Mouse (Mus musculus) hindbrain, embryonic 15.5 days (tissue): ENCODE results near the gene Ggnbp2. TPM values are rescaled to one million over a fixed set of nuclear protein-coding genes. Genes with fewer than 3 reads are reported as not detected.
"Not testable (repeated sequence)": the region's sequence is repeated elsewhere in the genome, so short reads cannot be mapped to it uniquely, and the experiment has no call there.

ENCODE experiments used
- ATAC-seq: fragments of 200-750 bp; cut with Nextera tagmentation; 2 replicates; pipeline ENCODE4 v1.8.0; 2017; ENCODE audit warnings: low read depth, moderate number of reproducible peaks, moderate TSS enrichment; ENCODE audit not compliant: low FRiP score
- H3K27ac ChIP-seq: fragments of 300-500 bp; sonication (generic); replicated peaks from 2 replicates; pipeline ENCODE4 v1.5.1; 2015; ENCODE audit warnings: mild to moderate bottlenecking, inconsistent platforms
- H3K27me3 ChIP-seq: fragments of 300-500 bp; sonication (generic); 2 replicates; pipeline ENCODE4 v1.6.1; 2015; ENCODE audit warnings: control low read depth, inconsistent platforms
- H3K36me3 ChIP-seq: fragments of 300-500 bp; sonication (generic); 2 replicates; pipeline ENCODE4 v1.6.1; 2015; ENCODE audit warnings: control low read depth, inconsistent platforms
- H3K4me1 ChIP-seq: fragments of 300-500 bp; sonication (generic); replicated peaks from 2 replicates; pipeline ENCODE4 v1.6.1; 2015; ENCODE audit warnings: control low read depth, inconsistent platforms
- H3K4me2 ChIP-seq: fragments of 300-500 bp; sonication (generic); 2 replicates; pipeline ENCODE4 v1.6.1; 2015; ENCODE audit warnings: moderate library complexity, mild to moderate bottlenecking, inconsistent platforms
- H3K4me3 ChIP-seq: fragments of 300-500 bp; sonication (generic); 2 replicates; pipeline ENCODE4 v1.5.1; 2015; ENCODE audit warnings: mild to moderate bottlenecking, inconsistent platforms
- H3K9ac ChIP-seq: fragments of 300-500 bp; sonication (generic); 2 replicates; pipeline ENCODE4 v1.6.1; 2015; ENCODE audit warnings: inconsistent platforms
- H3K9me3 ChIP-seq: fragments of 300-500 bp; sonication (generic); 2 replicates; pipeline ENCODE4 v1.6.1; 2016; ENCODE audit warnings: control low read depth, inconsistent platforms
- WGBS: fragments of 180-500 bp; shearing (Covaris S2); methylation state at CpG from one replicate; pipeline ENCODE4 v1.1.7; 2015; 5-methylcytosine and 5-hydroxymethylcytosine counted together
- polyA plus RNA-seq: library from polyadenylated mRNA; unstranded; fragments of >200 nt; fragmentation: Nextera tagmentation; extraction: Ambion mirVana; gene quantifications from 2 replicates; pipeline ENCODE4 v1.2.1, GENCODE M21; 2015

The Ggnbp2 gene
- polyA plus RNA-seq, 1 experiment from 2014 or later: 72.9 TPM

DNA sequence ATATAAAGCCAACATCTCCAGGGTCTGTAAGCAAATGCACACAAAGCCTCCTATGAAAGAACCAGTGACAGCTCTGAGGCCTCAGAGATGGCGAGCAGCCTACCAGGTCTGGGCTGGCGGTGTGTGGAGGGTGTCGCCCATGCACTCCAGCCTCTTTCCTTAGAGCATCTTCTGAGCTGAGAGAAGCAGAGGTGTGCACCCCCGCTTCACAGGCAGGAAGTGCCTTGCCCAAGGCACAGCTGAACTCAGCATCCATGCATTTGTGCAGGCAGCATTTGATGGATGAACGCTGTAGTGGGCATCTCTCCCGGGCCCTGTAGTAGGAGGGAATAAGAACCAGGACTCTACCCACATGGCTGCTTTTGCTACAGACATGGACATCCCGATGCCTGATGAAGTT lies 21.1 kb upstream of the Ggnbp2 start:
- Histone ChIP-seq H3K4me3 (no peak overlapping the region), H3K4me2 (no peak overlapping the region), H3K4me1 (no peaks in the 10 kb centered on the region), H3K27ac (no peak overlapping the region), H3K9me3 (no peaks in the 10 kb centered on the region), H3K9ac (no peak overlapping the region), H3K27me3 (no peaks in the 10 kb centered on the region), H3K36me3 (peaks cover 39% of the 10 kb centered on the region)
- ATAC-seq: no peak
- 93% methylated on average over 7 of the region's 7 CpGs for WGBS

DNA sequence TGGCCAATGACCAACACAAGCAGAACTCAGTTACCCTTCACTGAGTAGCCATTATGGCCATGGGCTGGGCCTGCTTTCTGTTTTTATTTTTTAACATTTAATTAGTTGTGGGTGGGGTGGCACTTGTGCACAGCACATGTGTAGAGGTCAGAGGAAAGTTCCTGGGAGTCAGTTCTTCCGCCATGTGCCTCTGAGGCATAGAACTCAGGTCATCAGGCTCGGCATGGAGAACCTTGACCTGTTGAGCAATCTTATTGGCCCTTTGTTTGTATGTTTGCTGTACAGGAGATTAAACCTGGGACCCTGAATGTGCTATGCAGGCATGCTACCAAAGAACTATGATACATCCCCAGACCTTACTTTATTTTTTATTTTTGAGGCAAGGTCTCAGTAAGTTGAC lies 18.9 kb upstream of the Ggnbp2 start:
- peaks cover 37% of the 10 kb centered on the region for H3K36me3 ChIP-seq
- 98% methylated on average over 2 of the region's 2 CpGs for WGBS

DNA sequence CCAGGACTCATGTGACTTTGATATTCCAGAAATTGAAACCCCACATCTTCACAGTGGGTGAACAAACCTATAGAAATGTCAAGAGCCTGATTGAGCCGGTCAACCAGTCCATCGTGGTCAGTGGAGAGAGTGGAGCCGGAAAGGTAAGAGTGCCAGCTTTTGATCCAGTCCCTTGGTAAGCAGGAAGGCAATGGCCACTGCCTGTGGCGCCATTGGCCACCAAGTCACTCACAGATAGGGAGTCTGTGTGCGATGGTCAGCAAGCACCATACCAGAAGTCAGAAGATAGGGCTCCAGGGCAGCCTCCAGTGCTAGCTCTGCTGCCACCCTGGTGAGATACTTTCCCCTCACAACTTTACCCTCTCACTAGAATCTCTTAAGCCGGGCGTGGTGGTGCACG lies 17.4 kb upstream of the Ggnbp2 start:
- no peak for ATAC-seq
- Histone ChIP-seq H3K4me2 (no peak overlapping the region), H3K27me3 (no peaks in the 10 kb centered on the region), H3K36me3 (peaks cover 35% of the 10 kb centered on the region), H3K9ac (no peak overlapping the region), H3K9me3 (no peaks in the 10 kb centered on the region), H3K27ac (no peak overlapping the region), H3K4me1 (no peaks in the 10 kb centered on the region), H3K4me3 (no peak overlapping the region)
- 96% methylated on average over 8 of the region's 8 CpGs for WGBS

More for the DNA sequence above, 18.9 kb upstream of the Ggnbp2 start:
- no peaks in the 10 kb centered on the region for H3K4me1 ChIP-seq
- H3K27ac ChIP-seq: no peak overlapping the region
- H3K9ac ChIP-seq: no peak overlapping the region
- H3K4me2 ChIP-seq: no peak overlapping the region
- H3K9me3 ChIP-seq: no peaks in the 10 kb centered on the region
- no peak for ATAC-seq
- no peak overlapping the region for H3K4me3 ChIP-seq
- no peaks in the 10 kb centered on the region for H3K27me3 ChIP-seq

DNA sequence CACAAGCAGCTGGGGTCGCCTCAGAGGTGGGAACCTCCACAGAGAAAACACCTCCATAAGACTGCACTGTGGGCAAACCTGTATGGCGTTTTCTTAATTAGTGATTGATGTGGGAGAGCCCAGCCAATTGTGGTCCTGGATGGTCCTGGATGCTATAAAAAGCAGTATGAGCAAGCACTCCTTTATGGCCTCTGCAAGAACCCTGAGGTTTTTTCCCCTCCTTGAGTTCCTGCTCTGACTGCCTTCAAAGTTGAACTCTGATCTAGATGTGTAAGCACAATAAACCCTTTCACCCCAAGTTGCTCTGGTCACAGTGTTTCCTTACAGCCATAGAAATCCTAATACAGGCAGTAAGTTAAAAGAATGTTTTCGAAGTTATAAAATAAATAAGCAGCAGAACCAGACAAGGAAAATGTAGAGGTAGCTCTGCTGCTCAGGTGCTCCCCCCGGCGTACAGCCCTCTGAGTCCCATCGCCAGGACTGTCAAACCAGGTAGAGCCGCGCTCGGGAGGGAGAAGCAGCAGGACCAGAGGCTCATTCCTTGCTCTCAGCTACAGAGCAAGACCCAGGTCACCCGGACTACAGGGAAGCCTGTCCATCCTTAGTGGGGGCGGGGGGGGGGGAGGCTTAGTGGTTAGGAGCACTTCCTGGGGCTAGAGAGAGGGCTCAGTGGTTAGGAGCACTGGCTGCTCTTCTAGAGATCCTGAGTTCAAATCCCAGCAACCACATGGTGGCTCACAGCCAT lies 16.3 kb upstream of the Ggnbp2 start:
- ATAC-seq: no peak
- H3K4me1 ChIP-seq: no peaks in the 10 kb centered on the region
- H3K4me3 ChIP-seq: no peak overlapping the region
- H3K9ac ChIP-seq: no peak overlapping the region
- no peak overlapping the region for H3K4me2 ChIP-seq
- H3K27ac ChIP-seq: no peak overlapping the region
- H3K36me3 ChIP-seq: peaks cover 34% of the 10 kb centered on the region
- no peaks in the 10 kb centered on the region for H3K27me3 ChIP-seq
- no peaks in the 10 kb centered on the region for H3K9me3 ChIP-seq
- 91% methylated on average over 11 of the region's 11 CpGs for WGBS

DNA sequence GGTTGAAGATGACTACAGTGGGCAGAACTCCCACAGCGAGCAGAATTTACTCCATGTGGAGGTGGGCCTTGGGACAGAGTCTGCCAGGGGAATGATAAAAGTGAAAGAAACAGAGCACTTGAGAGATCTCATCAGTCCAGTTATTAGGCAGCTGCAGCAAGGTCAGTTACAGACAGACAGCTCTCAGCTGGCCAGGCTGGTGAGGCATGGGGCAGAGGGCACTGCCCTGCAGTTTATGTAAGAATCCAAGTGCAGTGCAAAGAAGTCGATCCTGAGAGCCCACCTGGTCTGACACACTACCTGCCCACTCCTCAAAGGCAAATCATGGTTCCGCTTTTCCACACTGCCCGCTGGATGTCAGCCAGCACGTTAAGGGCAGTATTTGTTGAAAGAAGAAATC lies 15.6 kb upstream of the Ggnbp2 start:
- no peak overlapping the region for H3K4me2 ChIP-seq
- peaks cover 34% of the 10 kb centered on the region for H3K36me3 ChIP-seq
- H3K9me3 ChIP-seq: no peaks in the 10 kb centered on the region
- 93% methylated on average over 5 of the region's 5 CpGs for WGBS
- H3K4me1 ChIP-seq: peaks cover 3% of the 10 kb centered on the region
- no peak overlapping the region for H3K9ac ChIP-seq
- no peaks in the 10 kb centered on the region for H3K27me3 ChIP-seq
- H3K4me3 ChIP-seq: no peak overlapping the region
- no peak overlapping the region for H3K27ac ChIP-seq
- ATAC-seq: no peak

DNA sequence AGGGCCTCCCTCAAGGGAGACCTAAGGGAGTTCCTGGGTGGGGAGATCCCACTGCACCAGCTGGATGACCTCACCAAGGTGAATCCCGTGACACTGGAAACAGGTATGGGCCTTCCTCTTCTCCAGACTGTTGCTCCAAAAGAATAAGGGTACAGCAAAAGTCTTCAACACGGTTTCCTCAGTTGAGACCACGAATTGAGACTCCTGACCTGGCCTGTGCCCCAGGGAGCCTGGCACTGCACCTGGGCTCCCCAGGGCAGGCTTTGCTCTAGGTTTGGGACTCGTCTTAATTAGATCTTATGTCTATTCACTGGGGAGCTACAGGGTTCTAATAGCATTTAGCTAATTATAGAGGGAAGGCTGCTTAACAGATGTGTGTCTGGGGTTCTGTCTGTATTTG lies 14.6 kb upstream of the Ggnbp2 start:
- no peak overlapping the region for H3K27ac ChIP-seq
- peaks cover 34% of the 10 kb centered on the region for H3K36me3 ChIP-seq
- H3K27me3 ChIP-seq: no peaks in the 10 kb centered on the region
- no peak overlapping the region for H3K4me2 ChIP-seq
- H3K9me3 ChIP-seq: no peaks in the 10 kb centered on the region
- H3K4me1 ChIP-seq: peaks cover 11% of the 10 kb centered on the region
- WGBS: 90% methylated on average over 4 of the region's 4 CpGs
- H3K4me3 ChIP-seq: no peak overlapping the region
- H3K9ac ChIP-seq: no peak overlapping the region
- ATAC-seq: no peak

DNA sequence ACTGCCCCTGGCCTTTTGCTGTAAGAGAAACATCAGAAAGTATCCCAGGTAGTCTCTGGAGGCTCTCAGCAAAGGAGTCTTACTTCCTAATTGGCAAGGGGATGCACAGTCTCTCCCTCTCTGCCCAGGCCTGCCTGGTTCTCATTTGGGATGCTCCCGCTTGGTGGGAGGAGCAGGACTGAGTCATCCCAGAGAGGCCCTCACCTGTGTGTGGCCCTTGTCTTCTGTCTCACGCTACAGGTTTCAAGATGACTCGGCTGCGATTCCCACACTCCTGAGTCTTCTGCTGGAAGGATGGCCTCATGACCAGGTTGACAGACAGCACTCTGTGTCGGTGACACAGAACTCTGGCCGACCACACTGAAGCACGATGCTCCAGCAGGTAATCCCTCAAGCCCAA lies 11.7 kb upstream of the Ggnbp2 start:
- WGBS: 95% methylated on average over 7 of the region's 7 CpGs
- H3K27me3 ChIP-seq: no peaks in the 10 kb centered on the region
- H3K27ac ChIP-seq: no peak overlapping the region
- H3K4me2 ChIP-seq: no peak overlapping the region
- H3K9me3 ChIP-seq: no peaks in the 10 kb centered on the region
- H3K4me1 ChIP-seq: peaks cover 19% of the 10 kb centered on the region
- no peak overlapping the region for H3K9ac ChIP-seq
- ATAC-seq: no peak
- no peak overlapping the region for H3K4me3 ChIP-seq
- peaks cover 16% of the 10 kb centered on the region for H3K36me3 ChIP-seq

DNA sequence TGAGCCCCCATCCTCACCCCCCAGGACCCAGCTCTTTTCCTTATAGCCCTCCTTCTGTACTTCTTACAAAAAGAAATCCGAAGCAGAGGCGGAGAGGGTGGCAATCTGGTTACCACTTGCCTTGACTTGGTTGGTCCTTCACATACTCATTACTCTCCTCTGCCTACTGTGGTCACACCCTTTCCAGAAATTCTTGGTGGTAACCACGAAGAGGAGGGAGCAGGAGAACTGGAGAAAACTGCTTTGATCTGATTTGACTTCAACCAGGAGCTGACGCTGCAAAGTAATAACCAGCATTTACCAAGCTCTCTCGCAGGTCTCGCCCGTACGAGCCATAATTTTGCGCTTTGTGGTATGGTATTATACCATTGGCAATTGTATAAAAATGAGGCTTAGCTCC lies 10.4 kb upstream of the Ggnbp2 start:
- Histone ChIP-seq H3K27me3 (no peaks in the 10 kb centered on the region), H3K36me3 (peaks cover 13% of the 10 kb centered on the region), H3K4me2 (peak overlapping the region; percentile 94), H3K4me3 (peak overlapping the region; percentile 82), H3K9ac (peak overlapping the region; percentile 88), H3K4me1 (peaks cover 19% of the 10 kb centered on the region), H3K27ac (peak overlapping the region; percentile 91), H3K9me3 (no peaks in the 10 kb centered on the region)
- ATAC-seq: no peak
- WGBS: 60% methylated on average over 9 of the region's 9 CpGs

DNA sequence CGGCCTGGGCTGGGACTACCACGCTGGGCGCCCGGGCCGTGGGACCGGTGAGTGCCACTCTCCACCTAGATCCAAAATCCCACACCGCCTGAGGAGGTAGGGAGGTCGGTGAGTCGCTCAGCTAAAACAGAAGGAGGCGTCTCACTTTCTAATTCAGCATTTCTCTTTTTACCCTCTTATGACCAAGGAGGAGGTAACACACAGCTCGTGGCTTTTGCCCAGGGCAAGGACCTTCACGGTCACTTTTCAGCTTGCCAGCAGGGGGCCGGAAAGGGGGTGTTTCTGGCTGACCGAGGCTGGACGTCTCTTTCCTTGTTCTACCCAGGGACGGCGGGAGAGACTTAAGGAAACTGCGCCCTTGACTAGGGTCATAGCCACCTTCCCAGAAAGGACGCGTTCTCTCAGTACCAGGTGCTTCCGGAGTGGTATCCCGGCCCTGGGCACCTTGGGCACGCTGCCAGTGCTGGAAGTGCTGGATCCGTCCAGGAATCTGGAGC lies 9.9 kb upstream of the Ggnbp2 start:
- Histone ChIP-seq H3K9me3 (no peaks in the 10 kb centered on the region), H3K27me3 (no peaks in the 10 kb centered on the region), H3K27ac (peak overlapping the region; percentile 91), H3K9ac (peak overlapping the region; percentile 88), H3K4me2 (peak overlapping the region; percentile 94), H3K4me3 (peak overlapping the region; percentile 82), H3K4me1 (peaks cover 19% of the 10 kb centered on the region), H3K36me3 (peaks cover 10% of the 10 kb centered on the region)
- no peak; the same call in none of the 2 replicates for ATAC-seq
- under 1% methylated on average over 24 of the region's 24 CpGs for WGBS

DNA sequence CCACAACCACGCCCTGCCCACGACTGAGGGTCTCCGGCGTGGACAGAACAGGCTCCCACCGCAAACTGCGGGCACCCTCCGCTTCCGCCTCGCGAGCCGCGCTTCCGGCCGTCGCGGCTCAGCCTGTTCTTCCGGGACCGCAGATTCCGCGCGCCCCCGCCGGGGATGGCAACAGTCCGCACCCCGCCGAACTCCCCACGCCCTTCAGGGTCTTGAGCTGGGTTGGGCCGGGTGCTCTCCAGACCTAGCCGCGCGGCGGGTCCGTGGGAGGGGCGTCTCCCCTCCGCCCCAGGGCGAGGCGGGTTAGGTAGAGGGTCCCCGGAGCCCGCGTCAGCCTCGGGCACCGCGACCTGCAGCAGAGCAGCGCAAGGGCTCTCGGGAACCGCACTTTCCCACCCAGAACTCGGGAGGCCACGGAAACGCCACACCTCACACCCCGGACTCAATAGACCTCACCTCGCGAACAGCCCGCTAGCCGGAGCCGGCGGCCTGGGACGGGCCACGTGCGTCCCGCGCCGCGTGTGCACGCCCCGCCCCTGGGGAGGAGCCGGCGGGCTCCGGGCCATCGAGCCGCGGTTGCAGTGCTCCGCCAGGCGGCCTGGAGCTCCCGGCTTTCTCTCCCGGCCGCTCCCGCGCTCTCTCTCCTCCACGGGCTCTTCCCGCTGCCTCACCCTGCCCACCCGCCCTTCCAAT lies 9.3 kb upstream of the Ggnbp2 start, which contains the start of the genes Myo19 and Pigw:
TSS of gene Myo19 (plus strand) at position 377 of the 693 bp plus-strand sequence.
TSS of gene Pigw (minus strand) at position 514 of the 693 bp plus-strand sequence.
- Histone ChIP-seq H3K36me3 (peaks cover 4% of the 10 kb centered on the region), H3K4me3 (peak within 1 kb of the TSS; percentile 82), H3K9me3 (no peaks in the 10 kb centered on the region), H3K4me2 (peak within 1 kb of the TSS; percentile 94), H3K4me1 (peaks cover 19% of the 10 kb centered on the region), H3K27ac (peak within 1 kb of the TSS; percentile 91), H3K27me3 (no peaks in the 10 kb centered on the region), H3K9ac (peak within 1 kb of the TSS; percentile 88)
- WGBS: under 1% methylated on average over 78 of the region's 81 CpGs
- ATAC-seq: peak; percentile 95

DNA sequence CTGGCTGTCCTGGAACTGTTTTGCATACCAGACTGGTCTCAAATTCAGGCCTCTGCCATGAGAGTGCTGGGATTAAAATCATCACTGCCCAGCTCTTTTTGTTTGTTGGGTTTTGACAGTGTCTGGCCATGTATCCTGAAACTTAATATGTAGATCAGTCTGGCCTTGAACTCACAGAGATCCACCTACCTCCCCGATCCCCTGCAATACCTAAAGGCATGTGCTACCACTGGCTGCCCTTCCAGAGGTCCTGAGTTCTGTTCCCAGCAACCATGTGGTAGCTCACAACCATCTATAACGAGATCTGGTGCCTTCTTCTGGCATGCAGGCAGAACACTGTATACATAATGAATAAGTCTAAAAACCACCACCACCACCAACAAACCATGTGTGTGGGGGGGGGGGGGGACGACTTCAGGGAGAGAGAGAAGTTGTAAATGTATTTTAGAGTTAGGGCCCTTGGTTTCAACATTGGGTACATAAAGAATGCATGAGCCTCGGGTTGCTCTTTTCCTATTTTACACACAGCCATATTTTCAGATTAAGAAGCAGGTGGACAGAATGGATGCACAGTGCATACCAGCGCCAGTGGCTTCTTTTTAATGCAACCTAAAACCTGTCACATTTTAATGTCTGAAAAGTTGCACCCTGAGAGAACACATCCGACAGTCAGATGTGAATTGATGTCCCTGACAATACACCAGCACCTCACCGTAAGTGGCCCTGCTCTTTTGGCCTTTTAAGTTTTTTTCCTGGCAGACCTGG lies 8.6 kb upstream of the Ggnbp2 start:
- Histone ChIP-seq H3K4me2 (peak overlapping the region; percentile 94), H3K4me1 (peaks cover 19% of the 10 kb centered on the region), H3K27me3 (no peaks in the 10 kb centered on the region), H3K9me3 (no peaks in the 10 kb centered on the region), H3K4me3 (peak overlapping the region; percentile 82), H3K9ac (peak overlapping the region; percentile 88), H3K27ac (peak overlapping the region; percentile 91), H3K36me3 (peaks cover 2% of the 10 kb centered on the region)
- WGBS: 25% methylated on average over 7 of the region's 7 CpGs
- 0 out of 2 replicates have a peak, but pooled peaks have one; percentile 2 for ATAC-seq

DNA sequence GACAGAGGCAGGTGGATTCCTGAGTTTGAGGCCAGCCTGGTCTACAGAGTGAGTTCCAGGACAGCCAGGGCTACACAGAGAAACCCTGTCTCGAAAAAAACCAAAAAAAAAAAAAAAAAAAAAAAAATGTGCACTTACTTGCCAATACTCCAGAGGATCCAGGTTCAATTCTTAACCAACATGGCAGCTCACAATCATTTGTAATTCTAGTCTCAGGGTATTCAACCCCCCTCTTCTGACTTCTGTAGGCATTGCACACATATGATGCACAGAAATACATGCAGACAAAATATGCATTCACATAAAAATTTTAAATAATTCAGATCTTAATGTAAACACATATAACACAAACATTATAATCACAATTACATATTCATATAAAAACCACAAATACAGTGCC lies 5.4 kb upstream of the Ggnbp2 start:
- not testable (repeated sequence) for H3K27me3 ChIP-seq, H3K36me3 ChIP-seq, H3K9ac ChIP-seq, H3K4me3 ChIP-seq, ATAC-seq, H3K9me3 ChIP-seq, H3K27ac ChIP-seq, H3K4me2 ChIP-seq
- WGBS: 75% methylated on average over 1 of the region's 1 CpGs
- peaks cover 20% of the 10 kb centered on the region for H3K4me1 ChIP-seq
